Mouse (Mus musculus) right cerebral cortex, postnatal 4 days (tissue): ENCODE results near the gene Tomm40l.

Experiments used
- DNase-seq: peaks from one replicate; pipeline ENCODE4 v3.0.0-alpha.2; 2022

Gene Tomm40l

DNA sequence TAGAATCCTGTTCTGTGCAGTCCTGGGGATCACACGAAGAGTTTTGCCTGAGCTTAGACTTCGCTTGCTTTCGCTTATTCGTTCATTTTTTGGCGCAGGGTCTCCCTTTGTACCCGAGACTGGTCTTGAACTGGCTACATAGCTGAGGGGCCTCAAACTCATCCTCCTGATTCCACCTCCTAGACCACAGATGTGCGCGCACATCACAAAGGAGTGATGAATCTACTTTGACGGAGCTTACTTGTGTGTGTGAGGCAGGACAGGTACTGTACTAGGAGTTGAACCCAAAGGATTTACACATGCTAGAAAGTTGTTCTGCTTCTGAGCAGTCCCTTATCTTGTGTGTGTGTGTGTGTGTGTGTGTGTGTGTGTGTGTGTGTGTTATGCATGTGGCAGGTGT lies 31.5 kb downstream of the Tomm40l start:
- no peak for DNase-seq

GRCm38 (mm10) chr1:171189476-171190114 lies 32.7 kb downstream of the Tomm40l start:
- no peak for DNase-seq

DNA sequence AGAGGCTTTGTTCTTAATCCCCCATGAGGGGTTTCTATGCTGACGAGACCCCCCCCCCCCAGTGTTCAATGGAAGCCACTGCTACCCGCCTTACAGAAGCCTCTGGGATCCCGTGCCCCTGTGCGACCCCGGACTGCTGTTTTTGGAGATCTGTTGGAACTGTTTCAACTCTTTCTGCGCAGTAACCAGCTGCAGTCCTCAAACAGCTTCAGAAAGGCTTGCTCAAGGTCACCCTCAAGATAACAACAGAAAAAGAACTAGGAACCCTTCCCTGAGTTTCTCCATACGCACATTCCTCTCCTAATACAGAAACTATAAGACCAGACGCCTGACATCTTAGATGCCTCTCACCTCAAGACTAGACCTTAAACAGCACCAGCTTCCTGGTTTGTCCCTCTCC lies 33.3 kb downstream of the Tomm40l start:
- no peak for DNase-seq

- no peak for DNase-seq
These were observed 34.2 kb downstream of the Tomm40l start for GRCm38 (mm10) chr1:171187851-171188700.

DNA sequence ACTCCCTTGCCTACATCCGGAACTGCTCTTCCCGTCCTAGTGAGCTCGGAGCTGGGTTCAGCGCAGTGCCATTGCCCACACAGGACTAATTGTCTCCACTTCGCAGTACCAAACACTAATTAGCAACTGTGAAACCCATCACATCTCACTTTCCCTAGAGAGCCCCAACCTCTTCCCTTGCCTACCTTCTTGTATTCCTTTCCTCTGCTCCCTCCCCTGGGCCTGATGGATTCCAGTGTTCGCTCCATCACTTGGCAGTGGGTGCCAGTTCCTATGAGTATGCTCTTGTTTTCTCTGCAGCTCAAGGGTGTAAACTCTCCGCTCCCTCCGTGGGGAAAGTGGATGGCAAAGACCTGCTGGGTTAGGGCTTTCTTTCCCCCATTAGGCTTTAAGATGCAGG lies 36.7 kb downstream of the Tomm40l start:
- DNase-seq: no peak

DNA sequence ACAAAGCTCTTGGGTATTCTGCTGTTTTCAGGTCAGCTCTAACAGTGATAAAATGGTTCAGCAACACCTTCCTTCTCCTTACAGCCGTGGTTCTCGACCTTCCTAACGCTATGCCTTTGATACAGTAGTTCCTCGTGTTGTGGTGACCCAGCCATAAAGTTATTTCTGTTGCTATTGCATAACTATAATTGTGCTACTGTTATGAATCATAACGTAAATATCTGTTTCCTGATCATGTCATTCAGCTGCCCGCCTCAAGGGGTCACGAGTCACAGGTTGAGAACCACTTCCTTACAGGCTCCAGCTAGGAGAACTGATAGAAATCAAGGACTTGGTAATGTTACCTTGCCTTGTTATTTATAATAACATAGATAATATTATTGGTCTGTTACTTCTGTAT lies 38.0 kb downstream of the Tomm40l start:
- no peak for DNase-seq

DNA sequence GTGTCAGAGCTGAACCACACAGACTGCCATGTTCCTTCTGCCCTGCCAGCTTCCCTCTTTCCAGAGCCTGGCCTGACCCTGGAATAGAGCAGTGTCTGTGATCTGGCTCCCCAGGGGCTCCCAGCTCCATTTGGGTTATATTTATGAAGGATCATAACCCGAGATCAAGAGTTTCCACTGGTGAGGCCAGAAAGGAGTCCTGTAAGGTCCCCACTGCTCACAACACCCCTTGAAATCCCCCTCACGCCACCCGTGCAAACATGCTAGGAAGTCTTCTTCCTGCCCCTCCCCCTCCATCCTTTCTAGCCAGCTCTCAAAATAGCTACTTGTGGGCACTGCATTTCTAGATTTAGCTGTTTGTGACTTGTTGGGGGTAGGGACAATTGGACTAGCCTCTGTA lies 38.7 kb downstream of the Tomm40l start:
- no peak for DNase-seq

GRCm38 (mm10) chr1:171183025-171183424 lies 39.3 kb downstream of the Tomm40l start:
- no peak for DNase-seq

- DNase-seq: no peak
These were observed 42.7 kb downstream of the Tomm40l start for GRCm38 (mm10) chr1:171179487-171180171.

DNA sequence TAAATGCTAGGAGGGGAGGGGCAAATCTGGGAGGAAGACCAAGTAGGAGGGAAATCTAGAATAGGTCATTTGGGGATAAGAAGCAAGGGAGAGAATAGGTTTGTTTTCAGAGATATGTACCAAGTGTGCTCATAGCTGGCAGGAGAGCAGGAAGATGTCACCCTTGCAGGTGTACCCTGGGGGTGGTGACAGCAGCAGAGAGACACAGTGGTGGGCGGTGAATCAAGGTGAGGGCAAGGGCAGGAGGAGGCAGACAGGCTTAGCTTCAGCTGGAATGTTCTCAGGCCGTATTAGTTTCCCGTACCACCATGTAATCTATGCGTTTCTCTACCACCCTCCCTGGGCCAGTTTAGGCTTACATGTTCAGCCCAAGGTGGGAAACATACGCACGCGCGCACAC lies 49.5 kb downstream of the Tomm40l start:
- DNase-seq: no peak

GRCm38 (mm10) chr1:171171138-171171537 lies 51.2 kb downstream of the Tomm40l start:
- DNase-seq: no peak

DNA sequence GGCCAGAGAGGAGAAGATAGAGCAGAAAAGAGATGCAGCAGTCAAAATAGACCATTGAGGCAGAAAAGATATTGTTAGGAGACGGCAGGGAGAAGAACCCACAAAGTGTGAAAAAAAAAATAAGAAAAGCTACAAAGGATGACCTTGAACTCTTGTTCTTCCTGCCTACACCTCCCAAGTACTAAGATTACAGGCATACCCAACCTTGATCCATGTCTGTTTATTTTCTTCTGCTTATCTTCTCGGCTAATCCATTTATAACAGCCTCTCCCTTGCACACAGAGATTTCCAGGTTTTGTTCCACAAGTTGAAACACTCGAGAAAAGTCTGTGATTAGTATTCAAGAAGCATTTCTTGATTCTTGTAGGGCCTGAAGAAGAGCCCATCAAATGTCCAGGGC lies 52.4 kb downstream of the Tomm40l start:
- no peak for DNase-seq

DNA sequence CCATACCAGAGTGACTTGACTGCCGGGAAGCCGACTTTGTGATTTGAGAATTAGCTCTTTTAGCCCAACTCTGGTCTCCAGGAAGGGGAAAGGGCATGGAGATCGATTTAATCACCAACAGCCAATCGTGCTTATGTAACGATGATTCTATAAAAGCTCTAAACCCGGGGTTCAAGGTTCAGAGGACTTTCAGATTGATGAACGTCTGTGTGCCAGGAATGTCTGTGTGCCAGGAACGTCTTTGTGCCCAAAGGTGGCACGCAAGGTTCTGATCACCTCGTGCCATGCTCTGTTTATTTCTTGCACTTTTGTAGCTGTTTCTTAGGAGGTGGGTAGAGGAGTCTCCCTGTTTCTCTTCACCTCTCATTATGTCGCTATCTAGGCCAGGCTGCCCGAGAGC lies 53.4 kb downstream of the Tomm40l start:
- DNase-seq: no peak
